ENCODE assay signal across 27 mouse cellular contexts in genomic region chr4:152247195-152247594, GRCm38 (mm10). TPM values are rescaled to one million over a fixed set of nuclear protein-coding genes. Genes with fewer than 3 reads are reported as not detected.
DNase-seq lines count a peak whose midpoint lies in the region; ATAC-seq and TF ChIP-seq lines count a peak whose summit lies in the region.
"Had no signal": no experiment of that assay in that cellular context is flagged by ENCODE, and none has a peak within 500 bp of the region (broad histone marks: within the 10 kb centered on the region; RNA-seq: fewer than 3 reads in every experiment).

No protein-coding gene starts in this region.

- DNase-seq in gastrocnemius, adult 2 months = no peak
- no peak for DNase-seq in gastrocnemius, postnatal 25 days
- no peak for DNase-seq in heart, postnatal 0 days (ENCODE audit: low spot score)
- DNase-seq in heart, adult 11 months = no peak
- peak; percentile 30 for DNase-seq in thymus, postnatal 25 days
- DNase-seq in thymus, postnatal 4 days = no peak
- DNase-seq in gastrocnemius, postnatal 36 days = no peak
- DNase-seq: adrenal gland, postnatal 25 days; cerebellum, adult 8-10 months; gastrocnemius, postnatal 14 days; kidney, postnatal 4 days; lung, embryonic 14.5 days; lung, postnatal 4 days; right cerebral cortex, postnatal 14 days had no signal

- peak overlapping the region; percentile 88 for H3K27ac ChIP-seq in gastrocnemius, adult 2 months
- peak overlapping the region; percentile 66 for H3K27ac ChIP-seq in heart, postnatal 0 days (ENCODE audit: low read depth)
- H3K27ac ChIP-seq: forebrain, embryonic 10.5 days; intestine, embryonic 15.5 days; liver, embryonic 12.5 days; midbrain, embryonic 13.5 days; stomach, embryonic 15.5 days had no signal

- H3K36me3 ChIP-seq in heart, postnatal 0 days (replicated peaks; ENCODE audit: control insufficient read depth, insufficient read depth, low read length) = no peaks in the 10 kb centered on the region; the same call in 1 of the 2 replicates
- H3K36me3 ChIP-seq: liver, embryonic 12.5 days; stomach, embryonic 15.5 days had no signal

- no peak overlapping the region for H3K4me3 ChIP-seq in gastrocnemius, adult 2 months
- no peak overlapping the region for H3K4me3 ChIP-seq in heart, postnatal 0 days (ENCODE audit: low read depth, low read length)
- H3K4me3 ChIP-seq: forebrain, embryonic 10.5 days; intestine, embryonic 15.5 days; liver, embryonic 12.5 days; midbrain, embryonic 13.5 days; myocyte; stomach, embryonic 15.5 days had no signal

- no peak overlapping the region for H3K4me2 ChIP-seq in heart, postnatal 0 days (ENCODE audit: low read depth, low read length)
- H3K4me2 ChIP-seq: intestine, embryonic 15.5 days; liver, embryonic 12.5 days; lung, embryonic 14.5 days; midbrain, embryonic 13.5 days; stomach, embryonic 15.5 days had no signal

- H3K4me1 ChIP-seq in heart, postnatal 0 days (ENCODE audit: control insufficient read depth, insufficient read depth) = peaks cover 35% of the 10 kb centered on the region
- H3K4me1 ChIP-seq: intestine, embryonic 15.5 days; stomach, embryonic 15.5 days had no signal

- no peak for TF ChIP-seq EP300 in heart, postnatal 0 days (IDR thresholded peaks at IDR 0.05; ENCODE audit: low read depth)

- H3K9me3 ChIP-seq in heart, postnatal 0 days (replicated peaks; ENCODE audit: control insufficient read depth, low read length) = no peaks in the 10 kb centered on the region
- H3K9me3 ChIP-seq: forebrain, embryonic 10.5 days; intestine, embryonic 15.5 days; liver, embryonic 12.5 days; midbrain, embryonic 13.5 days; stomach, embryonic 15.5 days had no signal

- TF ChIP-seq CTCF in gastrocnemius, adult 2 months (IDR thresholded peaks at IDR 0.05) = no peak
- TF ChIP-seq CTCF in heart, postnatal 0 days (IDR thresholded peaks at IDR 0.05; ENCODE audit: low read depth) = no peak

- no peaks in the 10 kb centered on the region for H3K27me3 ChIP-seq in heart, postnatal 0 days (ENCODE audit: control insufficient read depth, insufficient read depth, low read length)
- H3K27me3 ChIP-seq: intestine, embryonic 15.5 days; liver, embryonic 12.5 days; midbrain, embryonic 13.5 days; stomach, embryonic 15.5 days had no signal

- H3K9ac ChIP-seq in heart, postnatal 0 days (replicated peaks; ENCODE audit: low read depth, low read length) = no peak overlapping the region
- H3K9ac ChIP-seq: intestine, embryonic 15.5 days; liver, embryonic 12.5 days; lung, embryonic 14.5 days; midbrain, embryonic 13.5 days; stomach, embryonic 15.5 days had no signal

- intact Hi-C loops in gastrocnemius, adult 2 months (cut with DNase I) = no loop called here
- intact Hi-C loops in gastrocnemius, postnatal 36 days (cut with DNase I) = no loop called here

- 36% methylated on average over 3 of the region's 3 CpGs for WGBS in heart, postnatal 0 days

- ATAC-seq in heart, postnatal 0 days (ENCODE audit: insufficient read depth, low read depth) = no peak
- ATAC-seq in erythroblast, adult 5-6 weeks (replicated peaks; ENCODE audit: low FRiP score, poor library complexity, severe bottlenecking) = no peak
- ATAC-seq: activated CD4-positive, CD25-positive, alpha-beta regulatory T cell, adult 4 months; intestine, embryonic 15.5 days; liver, embryonic 12.5 days; midbrain, embryonic 13.5 days had no signal

RNA-seq across cellular contexts. Expression of gene Gpr153, which starts 26.8 kb away (rescaled TPM):
- total RNA-seq in gastrocnemius, adult 2 months (2021) = 1 to 10 TPM; 3.4 to 7.3 TPM
- total RNA-seq in gastrocnemius, postnatal 25 days (2021) = 10 to 100 TPM in 1 of 2 experiments, 1 to 10 TPM in 1; 9.9 to 11.0 TPM
- total RNA-seq in heart, postnatal 0 days (2014; rRNA removed; ENCODE audit: low replicate concordance) = 50.8 and 56.4 TPM in 2 replicates
- polyA plus RNA-seq in heart, postnatal 0 days (2015; fragmentation: Nextera tagmentation; extraction: Ambion mirVana) = 5.0 TPM in 2 replicates
- total RNA-seq in erythroblast, adult 5-6 weeks (2015; ENCODE audit: low replicate concordance) = not detected in 2 replicates
- total RNA-seq in erythroblast, adult 5-6 weeks (2017; ENCODE audit: low replicate concordance) = 0.28 TPM in 1 of 2 replicates, not detected in the other
- total RNA-seq in gastrocnemius, postnatal 36 days (2021) = 1 to 10 TPM; 7.1 to 8.0 TPM
- polyA plus RNA-seq: activated CD4-positive, CD25-positive, alpha-beta regulatory T cell, adult 4 months had no signal

RNA-seq across cellular contexts. Expression of gene Hes3, which starts 44.3 kb away (rescaled TPM):
- not detected for total RNA-seq in gastrocnemius, adult 2 months (2021)
- not detected for total RNA-seq in gastrocnemius, postnatal 25 days (2021)
- not detected in 2 replicates for total RNA-seq in heart, postnatal 0 days (2014; rRNA removed; ENCODE audit: low replicate concordance)
- polyA plus RNA-seq in heart, postnatal 0 days (2015; fragmentation: Nextera tagmentation; extraction: Ambion mirVana) = not detected in 2 replicates
- not detected in 2 replicates for total RNA-seq in erythroblast, adult 5-6 weeks (2015; ENCODE audit: low replicate concordance)
- not detected in 2 replicates for total RNA-seq in erythroblast, adult 5-6 weeks (2017; ENCODE audit: low replicate concordance)
- not detected for total RNA-seq in gastrocnemius, postnatal 36 days (2021)
- total RNA-seq: adrenal gland, postnatal 25 days; common myeloid progenitor, adult 5-6 weeks; gastrocnemius, postnatal 14 days; layer of hippocampus, postnatal 25 days had no signal
- polyA plus RNA-seq: activated CD4-positive, CD25-positive, alpha-beta regulatory T cell, adult 4 months; embryonic facial prominence, embryonic 14.5 days; intestine, embryonic 15.5 days; kidney, embryonic 14.5 days; limb, embryonic 11.5 days; liver, embryonic 12.5 days; lung, embryonic 14.5 days; stomach, embryonic 15.5 days had no signal

RNA-seq across cellular contexts. Expression of gene Icmt, which starts 49.8 kb away (rescaled TPM):
- 10 to 100 TPM; 18.1 to 19.3 TPM for total RNA-seq in gastrocnemius, adult 2 months (2021)
- total RNA-seq in gastrocnemius, postnatal 25 days (2021) = 10 to 100 TPM; 16.5 to 16.8 TPM
- total RNA-seq in heart, postnatal 0 days (2014; rRNA removed; ENCODE audit: low replicate concordance) = 26.1 and 38.0 TPM in 2 replicates
- polyA plus RNA-seq in heart, postnatal 0 days (2015; fragmentation: Nextera tagmentation; extraction: Ambion mirVana) = 12.7 and 15.0 TPM in 2 replicates
- total RNA-seq in erythroblast, adult 5-6 weeks (2015; ENCODE audit: low replicate concordance) = 3.7 and 6.5 TPM in 2 replicates
- 4.6 and 5.8 TPM in 2 replicates for total RNA-seq in erythroblast, adult 5-6 weeks (2017; ENCODE audit: low replicate concordance)
- total RNA-seq in gastrocnemius, postnatal 36 days (2021) = 10 to 100 TPM; 14.4 to 17.3 TPM
